ENCODE assay signal across 33 mouse cellular contexts in the genomic region with DNA sequence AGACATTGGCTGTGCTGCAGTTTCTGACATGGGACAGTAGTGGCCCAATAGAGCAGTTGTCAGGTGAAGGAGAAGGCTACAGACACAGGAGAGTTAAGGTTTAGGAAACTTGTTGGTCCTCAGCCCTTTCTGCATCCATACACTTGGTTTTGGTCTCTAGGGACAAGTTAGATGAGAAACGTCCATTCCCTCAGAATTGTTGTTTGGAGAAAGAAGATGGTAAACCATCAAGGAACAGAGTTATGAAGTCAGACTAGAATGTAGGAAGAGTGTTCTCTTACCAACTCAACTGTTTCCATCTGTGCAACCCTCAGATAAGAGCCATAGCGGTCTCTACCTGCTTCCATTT. TPM values are rescaled to one million over a fixed set of nuclear protein-coding genes. Genes with fewer than 3 reads are reported as not detected.
DNase-seq lines count a peak whose midpoint lies in the region; ATAC-seq and TF ChIP-seq lines count a peak whose summit lies in the region.
"Had no signal": no experiment of that assay in that cellular context is flagged by ENCODE, and none has a peak within 500 bp of the region (broad histone marks: within the 10 kb centered on the region; RNA-seq: fewer than 3 reads in every experiment).

No protein-coding gene starts in this region.

- TF ChIP-seq EP300 in heart, adult 2 months (IDR thresholded peaks at IDR 0.05; ENCODE audit: insufficient read depth, low read depth, low read length): no peak

- H3K27me3 ChIP-seq in heart, embryonic 10.5 days (ENCODE audit: insufficient read depth, poor library complexity, severe bottlenecking): peaks cover 100% of the 10 kb centered on the region
- H3K27me3 ChIP-seq in heart, adult 2 months (ENCODE audit: control insufficient read depth, insufficient read depth, low read length): peaks cover 47% of the 10 kb centered on the region
- peaks cover 48% of the 10 kb centered on the region for H3K27me3 ChIP-seq in lung, embryonic 16.5 days (ENCODE audit: control insufficient read depth, insufficient read depth, low read depth, low read length)
- H3K27me3 ChIP-seq in limb, embryonic 14.5 days (ENCODE audit: control insufficient read depth, insufficient read depth, low read length): peaks cover 43% of the 10 kb centered on the region

- no peaks in the 10 kb centered on the region for H3K9me3 ChIP-seq in heart, embryonic 10.5 days
- no peaks in the 10 kb centered on the region for H3K9me3 ChIP-seq in lung, embryonic 16.5 days (ENCODE audit: control insufficient read depth, low read length)
- H3K9me3 ChIP-seq in limb, embryonic 14.5 days (ENCODE audit: control insufficient read depth, low read length): no peaks in the 10 kb centered on the region
- H3K9me3 ChIP-seq: embryonic facial prominence, embryonic 13.5 days; forebrain, embryonic 12.5 days; heart, embryonic 12.5 days; hindbrain, embryonic 12.5 days; midbrain, embryonic 12.5 days had no signal

- H3K4me1 ChIP-seq in heart, embryonic 10.5 days: peaks cover 49% of the 10 kb centered on the region
- H3K4me1 ChIP-seq in heart, adult 2 months (ENCODE audit: control insufficient read depth, insufficient read depth, low read length): peaks cover 2% of the 10 kb centered on the region; the same call in 1 of the 2 replicates
- H3K4me1 ChIP-seq in lung, embryonic 16.5 days (replicated peaks; ENCODE audit: control insufficient read depth, insufficient read depth, low read length): peaks cover 32% of the 10 kb centered on the region
- peaks cover 40% of the 10 kb centered on the region for H3K4me1 ChIP-seq in limb, embryonic 14.5 days (ENCODE audit: control insufficient read depth, insufficient read depth, low read length)

- no peak overlapping the region for H3K9ac ChIP-seq in heart, adult 2 months (ENCODE audit: low read depth, low read length)
- H3K9ac ChIP-seq in lung, embryonic 16.5 days (ENCODE audit: low read length): peak overlapping the region; percentile 87
- peak overlapping the region; percentile 92 for H3K9ac ChIP-seq in limb, embryonic 14.5 days (ENCODE audit: low read depth, low read length, severe bottlenecking)
- H3K9ac ChIP-seq: embryonic facial prominence, embryonic 13.5 days; forebrain, embryonic 12.5 days; heart, embryonic 12.5 days; hindbrain, embryonic 12.5 days; liver, embryonic 14.5 days; midbrain, embryonic 12.5 days had no signal

- H3K4me3 ChIP-seq in heart, embryonic 10.5 days: peak overlapping the region; percentile 34; the same call in 1 of the 2 replicates
- no peak overlapping the region for H3K4me3 ChIP-seq in heart, adult 2 months
- peak overlapping the region; percentile 63 for H3K4me3 ChIP-seq in lung, embryonic 16.5 days (ENCODE audit: low read length)
- peak overlapping the region; percentile 59 for H3K4me3 ChIP-seq in limb, embryonic 14.5 days (replicated peaks; ENCODE audit: low read length)
- H3K4me3 ChIP-seq: embryonic facial prominence, embryonic 13.5 days; erythroblast, embryonic 14.5 days; forebrain, embryonic 12.5 days; heart, embryonic 12.5 days; hindbrain, embryonic 12.5 days; left cerebral cortex, adult 2 months; midbrain, embryonic 12.5 days had no signal

- H3K27ac ChIP-seq in heart, embryonic 10.5 days: no peak overlapping the region
- no peak overlapping the region for H3K27ac ChIP-seq in heart, adult 2 months
- peak overlapping the region; percentile 92 for H3K27ac ChIP-seq in lung, embryonic 16.5 days (ENCODE audit: low read length)
- peak overlapping the region; percentile 93 for H3K27ac ChIP-seq in limb, embryonic 14.5 days (replicated peaks; ENCODE audit: low read depth, low read length)
- H3K27ac ChIP-seq: embryonic facial prominence, embryonic 13.5 days; forebrain, embryonic 12.5 days; hindbrain, embryonic 12.5 days; kidney, postnatal 0 days; left cerebral cortex, adult 2 months; liver, embryonic 14.5 days; midbrain, embryonic 12.5 days had no signal

- DNase-seq in heart, embryonic 10.5 days (ENCODE audit: low spot score): no peak
- DNase-seq in heart, adult 2 months: no peak
- DNase-seq in lung, postnatal 14 days: no peak
- peak; percentile 14 for DNase-seq in R1 (ENCODE audit: low read depth, low spot score)
- DNase-seq in limb, embryonic 14.5 days (ENCODE audit: low spot score): no peak
- no peak for DNase-seq in layer of hippocampus, adult 18-20 months (ENCODE audit: low spot score in 2 of 2)
- no peak for DNase-seq in left cerebral cortex, adult 9 months (ENCODE audit: low spot score in 2 of 2)
- DNase-seq: adrenal gland, postnatal 10 days; cerebellum, adult 9-10 months; heart, postnatal 14 days; kidney, adult 18-20 months; left cerebral cortex, postnatal 4 days; right cerebral cortex, postnatal 25 days; spleen, adult 18-20 months had no signal

- no peak for ATAC-seq in lung, embryonic 16.5 days (ENCODE audit: low read depth)
- no peak for ATAC-seq in limb, embryonic 14.5 days (ENCODE audit: low FRiP score, low read depth)

- 1% methylated on average over 2 of the region's 2 CpGs for WGBS in heart, embryonic 10.5 days
- 16% methylated on average over 2 of the region's 2 CpGs for WGBS in heart, adult 2 months
- WGBS in lung, embryonic 16.5 days: 11% methylated on average over 2 of the region's 2 CpGs
- WGBS in limb, embryonic 14.5 days: 9% methylated on average over 2 of the region's 2 CpGs

- intact Hi-C loops in heart, adult 2 months (cut with DNase I): no loop called here

- TF ChIP-seq POLR2A in heart, adult 2 months (IDR thresholded peaks at IDR 0.05; ENCODE audit: insufficient read depth, low read depth, low read length): no peak
- TF ChIP-seq POLR2A in limb, embryonic 14.5 days (IDR thresholded peaks at IDR 0.05; ENCODE audit: borderline replicate concordance, extremely low read depth, insufficient read depth, insufficient read length): no peak

- H3K79me2 ChIP-seq in heart, adult 2 months (replicated peaks; ENCODE audit: control insufficient read depth, insufficient read depth, low read length): no peaks in the 10 kb centered on the region

- TF ChIP-seq CTCF in heart, adult 2 months (IDR thresholded peaks at IDR 0.05): no peak

- H3K36me3 ChIP-seq in heart, embryonic 10.5 days: no peaks in the 10 kb centered on the region
- H3K36me3 ChIP-seq in heart, adult 2 months (ENCODE audit: control insufficient read depth, insufficient read depth, low read length): no peaks in the 10 kb centered on the region
- H3K36me3 ChIP-seq in lung, embryonic 16.5 days (ENCODE audit: control insufficient read depth, insufficient read depth, low read length): 0 out of 2 replicates have a peak, but pooled peaks cover 2% of the 10 kb centered on the region
- H3K36me3 ChIP-seq in limb, embryonic 14.5 days (ENCODE audit: control insufficient read depth, insufficient read depth, low read length): no peaks in the 10 kb centered on the region; the same call in 1 of the 2 replicates
- H3K36me3 ChIP-seq: embryonic facial prominence, embryonic 13.5 days; forebrain, embryonic 12.5 days; heart, embryonic 12.5 days; hindbrain, embryonic 12.5 days; midbrain, embryonic 12.5 days had no signal

- peak overlapping the region; percentile 69 for H3K4me2 ChIP-seq in lung, embryonic 16.5 days (ENCODE audit: low read depth, low read length)
- H3K4me2 ChIP-seq in limb, embryonic 14.5 days (replicated peaks; ENCODE audit: low read depth, low read length, severe bottlenecking): peak overlapping the region; percentile 73
- H3K4me2 ChIP-seq: embryonic facial prominence, embryonic 13.5 days; forebrain, embryonic 12.5 days; heart, embryonic 12.5 days; hindbrain, embryonic 12.5 days; midbrain, embryonic 12.5 days had no signal

RNA-seq across cellular contexts. Expression of a gene that starts 5.4 kb away (rescaled TPM):
- 0.80 and 4.1 TPM in 2 replicates for polyA plus RNA-seq in heart, embryonic 10.5 days (2016; fragmentation: Nextera tagmentation; extraction: Ambion mirVana)
- not detected for total RNA-seq in heart, adult 2 months (2021)
- 0.09 and 0.55 TPM in 2 replicates for polyA plus RNA-seq in heart, adult 2 months (2012; rRNA removed)
- 61.4 and 70.5 TPM in 2 replicates for polyA plus RNA-seq in lung, embryonic 16.5 days (2015; fragmentation: Nextera tagmentation; extraction: Ambion mirVana)
- 37.5 and 52.7 TPM in 2 replicates for polyA plus RNA-seq in limb, embryonic 14.5 days (2012; rRNA removed)
- polyA plus RNA-seq in limb, embryonic 14.5 days (2014; fragmentation: Nextera tagmentation; extraction: Ambion mirVana): 15.5 and 20.0 TPM in 2 replicates
- under 1 TPM in 1 of 2 experiments, not detected in 1; 0.18 TPM for total RNA-seq in layer of hippocampus, adult 18-20 months (2021)
- total RNA-seq: common myeloid progenitor, adult 5-6 weeks; monocyte, adult 5-6 weeks; neutrophil, adult 5-6 weeks had no signal
- polyA plus RNA-seq: erythroblast, embryonic 14.5 days; thymus, postnatal 0 days had no signal

RNA-seq across cellular contexts. Expression of a gene that starts 41.5 kb away (rescaled TPM):
- polyA plus RNA-seq in heart, embryonic 10.5 days (2016; fragmentation: Nextera tagmentation; extraction: Ambion mirVana): not detected in 2 replicates
- not detected for total RNA-seq in heart, adult 2 months (2021)
- polyA plus RNA-seq in heart, adult 2 months (2012; rRNA removed): not detected in 2 replicates
- not detected in 2 replicates for polyA plus RNA-seq in lung, embryonic 16.5 days (2015; fragmentation: Nextera tagmentation; extraction: Ambion mirVana)
- polyA plus RNA-seq in limb, embryonic 14.5 days (2012; rRNA removed): not detected in 2 replicates
- polyA plus RNA-seq in limb, embryonic 14.5 days (2014; fragmentation: Nextera tagmentation; extraction: Ambion mirVana): not detected in 2 replicates
- not detected for total RNA-seq in layer of hippocampus, adult 18-20 months (2021)
- total RNA-seq: adrenal gland, postnatal 10 days; common myeloid progenitor, adult 5-6 weeks; gastrocnemius, adult 8-10 months; heart, postnatal 14 days; layer of hippocampus, postnatal 10 days; left cerebral cortex, adult 2 months; left cerebral cortex, postnatal 4 days; monocyte, adult 5-6 weeks; neutrophil, adult 5-6 weeks had no signal
- polyA plus RNA-seq: embryonic facial prominence, embryonic 13.5 days; erythroblast, embryonic 14.5 days; forebrain, embryonic 12.5 days; frontal cortex, adult 2 months; gonadal fat pad, adult 2 months; heart, embryonic 12.5 days; hindbrain, embryonic 12.5 days; kidney, postnatal 0 days; large intestine, adult 2 months; liver, embryonic 14.5 days; midbrain, embryonic 12.5 days; thymus, postnatal 0 days had no signal

RNA-seq across cellular contexts. Expression of a gene that starts 59.3 kb away (rescaled TPM):
- 2.5 and 7.6 TPM in 2 replicates for polyA plus RNA-seq in heart, embryonic 10.5 days (2016; fragmentation: Nextera tagmentation; extraction: Ambion mirVana)
- 1 to 10 TPM; 5.5 to 5.7 TPM for total RNA-seq in heart, adult 2 months (2021)
- polyA plus RNA-seq in heart, adult 2 months (2012; rRNA removed): 6.9 and 7.5 TPM in 2 replicates
- polyA plus RNA-seq in lung, embryonic 16.5 days (2015; fragmentation: Nextera tagmentation; extraction: Ambion mirVana): 24.6 and 25.1 TPM in 2 replicates
- 31.7 and 39.1 TPM in 2 replicates for polyA plus RNA-seq in limb, embryonic 14.5 days (2012; rRNA removed)
- polyA plus RNA-seq in limb, embryonic 14.5 days (2014; fragmentation: Nextera tagmentation; extraction: Ambion mirVana): 6.5 and 9.3 TPM in 2 replicates
- 1 to 10 TPM; 1.2 to 1.3 TPM for total RNA-seq in layer of hippocampus, adult 18-20 months (2021)

Comparison
In these comparisons a context has a peak if more than half of its experiments do, and no peak if none do; other contexts are left out.
1. H3K27ac ChIP-seq: peak in lung, embryonic 16.5 days (single experiment) and limb, embryonic 14.5 days (single experiment); none in heart, embryonic 10.5 days (single experiment) and heart, adult 2 months (single experiment).